Mouse (Mus musculus): ENCODE measurements around the gene Atp6v0e.

- no peak for TF ChIP-seq GATA1 (IDR thresholded peaks at IDR 0.05; ENCODE audit: borderline replicate concordance, low read length)
- no peak for TF ChIP-seq FLI1 (IDR thresholded peaks at IDR 0.05; ENCODE audit: low read length)
Observed at GRCm38 (mm10) chr17:26643456-26643855, 19.6 kb upstream of the Atp6v0e start.
